Mouse (Mus musculus) embryo, embryonic 11 days (tissue): Measurements from ENCODE around the gene Cd46.

ENCODE experiments used
- DNase-seq: peaks from one replicate; pipeline ENCODE4 v3.0.0-alpha.2; 2015

Gene Cd46

DNA sequence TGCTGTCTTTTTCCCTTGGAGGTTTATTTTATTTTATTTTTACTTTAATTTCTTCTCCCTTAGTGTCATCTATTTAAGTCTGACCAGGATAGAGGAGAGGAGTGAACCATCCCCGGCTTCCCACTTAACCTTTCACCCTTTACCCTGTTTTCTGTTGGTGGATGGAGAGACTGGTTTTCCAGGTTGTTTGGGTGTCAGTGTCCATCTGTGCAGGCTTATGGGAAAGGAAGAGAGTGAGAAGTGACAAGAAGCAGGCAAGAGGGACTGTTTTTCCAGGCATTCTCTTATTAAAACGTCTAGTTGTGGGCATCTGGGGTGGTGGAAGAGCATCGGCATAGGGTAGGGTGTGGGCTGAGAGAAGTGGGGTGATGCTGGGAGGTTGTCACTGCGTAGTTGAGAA lies 74.4 kb downstream of the Cd46 start:
- no peak for DNase-seq

DNA sequence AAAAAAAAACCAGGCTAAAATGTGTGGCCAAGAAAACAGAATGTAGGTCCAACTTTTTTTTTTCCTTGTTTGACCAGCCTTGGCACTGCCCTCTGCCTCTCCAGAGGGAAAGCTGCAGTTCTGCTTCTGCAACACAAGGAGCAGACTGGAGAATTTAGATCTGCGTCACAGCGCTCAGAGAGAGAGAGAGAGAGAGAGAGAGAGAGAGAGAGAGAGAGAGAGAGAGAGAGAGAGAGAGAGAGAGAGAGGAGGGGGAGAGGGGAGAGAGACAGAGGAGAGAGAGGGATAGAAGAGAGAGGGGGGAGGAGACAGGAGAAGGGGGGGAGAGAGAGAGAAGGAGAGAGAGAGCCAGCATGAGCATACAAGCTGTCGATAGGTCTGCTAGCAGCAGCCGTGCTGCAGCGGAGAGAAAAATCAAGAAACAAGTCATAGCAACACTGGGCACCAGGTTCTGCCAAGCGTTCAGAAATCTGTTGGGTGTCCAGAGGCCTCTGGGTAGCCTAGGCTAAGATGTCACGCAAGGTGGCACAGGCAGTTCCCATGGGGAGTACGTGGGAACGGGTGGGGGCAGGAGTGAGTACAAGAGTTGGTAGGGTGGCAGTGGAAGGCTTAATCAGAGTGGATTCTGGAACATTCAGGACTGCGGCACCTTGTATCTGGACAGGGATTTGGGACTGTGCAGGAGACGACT lies 75.1 kb downstream of the Cd46 start:
- peak; percentile 35 for DNase-seq

DNA sequence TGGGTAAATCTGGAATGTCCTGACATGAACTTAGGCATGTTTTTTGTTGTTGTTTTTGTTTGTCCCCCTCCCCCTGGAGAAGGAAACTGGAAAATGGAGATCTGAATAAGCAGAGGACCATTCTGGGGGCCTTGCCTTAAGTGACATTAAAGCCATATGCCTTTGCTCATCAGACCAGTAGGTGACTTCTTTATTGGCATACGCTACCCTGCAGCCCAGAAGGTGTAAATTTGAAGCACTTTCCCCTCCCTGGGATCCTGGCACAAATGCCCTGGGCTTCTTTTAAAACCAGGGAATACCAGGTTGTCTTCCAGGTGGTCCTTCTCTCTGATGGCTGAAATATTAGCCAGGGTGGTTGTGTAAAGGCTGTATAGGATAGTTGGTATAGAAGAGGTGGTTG lies 76.8 kb downstream of the Cd46 start:
- no peak for DNase-seq

DNA sequence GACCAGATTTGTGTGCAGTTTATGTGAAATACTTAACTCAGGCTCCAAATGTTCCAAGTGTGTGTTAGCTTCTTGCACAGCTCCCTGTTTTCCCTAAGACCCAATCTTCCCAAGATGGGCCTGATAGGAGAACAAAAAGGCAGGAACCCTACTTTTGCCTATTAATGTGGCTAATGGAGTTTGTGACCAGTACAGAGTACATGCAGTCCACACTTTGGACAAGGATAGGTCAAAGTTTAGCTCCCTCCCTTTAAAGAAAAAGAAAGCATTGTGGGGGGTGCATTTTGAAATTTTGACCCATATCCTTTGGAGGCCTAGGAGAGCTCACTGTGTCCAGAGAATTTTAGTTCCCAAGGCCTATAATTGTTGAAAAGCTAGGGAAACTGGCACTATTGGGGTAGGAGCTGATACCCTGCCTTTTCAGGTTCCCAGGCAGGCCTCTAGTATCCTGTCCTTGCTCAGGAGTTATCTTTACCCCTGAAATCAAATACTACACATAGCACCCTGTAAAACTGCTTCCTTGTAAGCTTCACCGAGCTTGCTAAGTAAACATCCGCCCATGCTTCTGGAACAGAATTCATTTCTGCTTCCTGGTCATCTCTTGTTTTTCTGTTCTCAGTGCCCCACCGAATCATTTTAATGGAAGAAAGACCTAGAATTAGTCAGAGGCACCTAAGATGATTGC lies 77.7 kb downstream of the Cd46 start:
- no peak for DNase-seq

DNA sequence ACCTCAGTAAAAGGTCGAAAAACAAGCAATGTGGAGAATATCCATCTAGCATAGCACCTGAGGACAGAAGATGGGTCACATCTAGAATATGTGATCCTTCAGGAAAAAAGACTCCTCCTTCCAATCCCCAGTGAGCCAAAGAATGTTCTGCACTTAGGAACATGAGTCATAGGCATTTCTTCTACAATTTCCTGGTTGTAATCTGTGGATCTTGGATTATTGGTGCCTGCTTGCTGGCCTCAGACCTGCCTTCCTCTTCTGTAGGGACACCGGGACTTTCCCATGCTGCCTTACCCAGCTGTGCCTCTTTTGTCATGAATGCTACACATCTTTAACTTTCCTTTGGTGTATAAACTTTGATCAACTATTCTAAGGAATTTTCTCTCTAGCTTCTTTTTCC lies 79.5 kb downstream of the Cd46 start:
- no peak for DNase-seq

DNA sequence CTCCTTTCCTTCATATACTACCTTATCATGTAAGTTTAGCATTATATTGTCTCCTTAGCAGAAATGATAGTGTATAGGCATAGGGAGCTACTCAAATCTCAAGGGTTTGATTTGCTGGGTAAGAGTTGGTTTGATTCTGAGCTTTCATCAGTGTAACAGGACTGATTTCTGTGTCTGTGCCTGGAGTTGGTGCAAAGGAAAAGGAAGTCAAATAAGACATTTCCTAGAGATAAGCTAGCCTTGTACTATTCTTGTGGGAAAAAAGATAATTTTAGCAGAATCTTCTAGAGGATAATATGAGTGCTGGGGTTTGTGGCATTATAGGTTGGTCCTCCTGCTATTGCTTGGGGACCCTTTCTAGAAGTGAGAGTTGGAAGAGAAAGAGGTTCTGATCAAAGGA lies 85.8 kb downstream of the Cd46 start:
- DNase-seq, result no peak

DNA sequence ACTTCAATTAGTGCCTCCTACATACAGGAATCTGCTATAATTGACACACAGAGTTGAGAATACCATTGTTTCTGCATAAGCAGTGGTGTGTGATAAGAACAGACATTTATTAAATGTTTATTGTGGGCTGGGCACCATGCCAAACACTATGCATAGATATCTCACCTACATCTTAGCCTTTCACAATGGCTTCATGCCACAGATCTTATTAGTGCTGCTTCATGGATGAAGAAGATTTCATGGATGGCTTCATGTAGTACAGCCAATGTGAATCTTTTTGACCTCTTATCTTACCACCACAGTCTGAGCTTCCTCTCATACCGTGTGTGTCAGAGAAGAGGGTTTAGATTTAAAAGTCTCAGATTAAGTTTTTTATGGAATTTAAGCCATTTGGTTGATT lies 87.9 kb downstream of the Cd46 start:
- DNase-seq, result no peak

DNA sequence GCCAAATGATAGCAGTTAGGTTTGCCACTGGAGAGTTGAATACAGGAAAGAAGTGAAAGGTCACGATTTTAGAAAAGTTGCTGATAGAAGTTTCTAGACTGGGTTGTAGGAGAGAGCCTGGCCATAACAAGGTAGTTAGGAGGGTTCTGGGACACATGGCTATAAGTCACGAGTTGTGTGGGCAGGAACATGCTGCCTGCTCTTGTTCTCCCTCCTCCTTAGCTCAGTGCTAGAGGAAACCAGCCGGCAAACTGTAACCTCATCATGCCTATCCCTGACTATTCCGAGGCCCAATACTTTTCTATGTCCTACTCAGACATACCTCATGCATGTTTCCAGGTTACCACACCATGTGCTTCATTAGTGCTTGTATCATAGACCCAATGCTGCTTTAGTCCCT lies 88.7 kb downstream of the Cd46 start:
- DNase-seq, result no peak

DNA sequence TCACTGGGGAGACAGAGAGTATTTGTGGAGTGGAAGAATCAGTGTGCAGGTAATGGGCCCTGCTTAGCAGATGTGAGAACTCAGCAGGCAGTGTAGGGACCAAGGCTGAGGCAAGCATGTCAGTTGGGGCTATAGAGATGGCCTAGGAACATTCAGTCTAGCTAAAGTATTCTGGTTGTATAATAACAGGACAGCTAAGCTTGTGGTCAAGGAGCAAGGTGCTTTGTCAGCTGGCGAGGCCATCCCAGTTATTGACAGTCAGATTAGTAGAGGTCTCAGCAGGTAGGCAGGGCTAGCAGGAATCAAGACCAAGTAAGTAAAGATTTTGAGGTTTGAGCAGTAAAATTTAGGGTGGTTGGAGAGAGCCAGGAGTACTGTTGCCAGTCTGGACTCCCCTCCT lies 93.7 kb downstream of the Cd46 start:
- no peak for DNase-seq

DNA sequence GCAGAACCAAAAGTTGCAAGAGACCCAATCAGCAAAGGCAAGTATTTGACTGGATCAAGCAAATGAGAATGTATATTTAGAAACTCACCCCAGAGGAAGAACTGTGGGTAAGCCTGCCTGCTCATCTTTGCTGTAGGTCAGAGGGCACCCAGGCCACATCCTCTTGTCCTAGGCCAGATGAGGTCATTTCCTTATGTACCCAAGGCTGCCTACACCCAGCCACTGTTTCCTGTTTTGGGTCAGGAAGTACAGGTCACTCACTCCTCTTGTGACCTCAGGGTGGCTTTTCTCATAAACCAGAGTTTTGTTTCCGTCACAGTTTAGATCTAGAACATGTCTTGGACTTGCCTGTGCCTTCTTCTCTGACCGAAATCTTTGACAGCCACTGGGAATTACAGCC lies 96.9 kb downstream of the Cd46 start:
- peak; percentile 5 for DNase-seq

DNA sequence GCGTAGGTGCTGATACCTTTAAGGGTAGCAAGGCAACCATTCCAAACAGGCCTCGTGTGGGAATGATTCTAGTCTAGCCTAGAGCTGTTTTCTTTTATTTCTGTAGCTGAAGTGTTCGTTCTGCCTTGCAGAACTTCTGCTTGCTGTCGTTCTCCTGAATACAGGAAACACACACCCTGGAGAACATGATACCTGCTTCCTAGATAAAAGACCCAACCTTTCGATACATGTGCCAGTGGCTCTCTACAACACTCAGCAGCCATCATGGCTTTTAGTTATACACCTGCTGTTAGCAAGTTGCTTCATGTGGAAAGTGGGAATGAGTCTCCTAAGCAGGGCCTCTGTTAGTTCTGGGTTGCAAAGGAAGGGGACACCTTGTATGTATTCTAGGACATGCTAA lies 97.8 kb downstream of the Cd46 start:
- no peak for DNase-seq

DNA sequence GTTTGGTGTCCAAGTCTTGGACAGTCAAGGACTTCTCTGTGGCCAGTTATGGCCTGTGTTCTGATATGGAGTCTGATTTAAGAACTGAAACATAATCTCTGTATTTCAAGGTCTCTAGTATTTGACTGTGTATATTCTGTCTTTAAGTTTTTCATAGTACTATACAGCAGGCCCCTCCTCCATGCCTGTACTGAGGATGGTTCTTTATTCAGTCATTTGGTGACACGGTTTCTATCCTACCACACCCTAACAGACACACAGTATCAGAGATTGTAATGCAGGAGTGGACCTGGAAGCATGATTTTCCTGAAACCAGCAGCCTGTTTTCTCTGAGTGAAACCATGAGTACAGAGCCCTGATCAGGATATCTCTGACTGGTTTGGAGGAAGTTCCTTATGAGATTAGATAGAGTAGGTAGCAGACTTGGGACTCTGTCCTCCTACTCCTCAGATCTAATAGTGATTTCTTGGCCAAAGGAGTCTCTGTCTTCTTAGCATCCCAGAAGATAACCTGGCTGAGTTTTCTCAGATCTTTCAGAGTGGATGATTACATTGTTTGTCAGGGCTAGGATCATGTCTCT lies 98.5 kb downstream of the Cd46 start:
- DNase-seq, result no peak

DNA sequence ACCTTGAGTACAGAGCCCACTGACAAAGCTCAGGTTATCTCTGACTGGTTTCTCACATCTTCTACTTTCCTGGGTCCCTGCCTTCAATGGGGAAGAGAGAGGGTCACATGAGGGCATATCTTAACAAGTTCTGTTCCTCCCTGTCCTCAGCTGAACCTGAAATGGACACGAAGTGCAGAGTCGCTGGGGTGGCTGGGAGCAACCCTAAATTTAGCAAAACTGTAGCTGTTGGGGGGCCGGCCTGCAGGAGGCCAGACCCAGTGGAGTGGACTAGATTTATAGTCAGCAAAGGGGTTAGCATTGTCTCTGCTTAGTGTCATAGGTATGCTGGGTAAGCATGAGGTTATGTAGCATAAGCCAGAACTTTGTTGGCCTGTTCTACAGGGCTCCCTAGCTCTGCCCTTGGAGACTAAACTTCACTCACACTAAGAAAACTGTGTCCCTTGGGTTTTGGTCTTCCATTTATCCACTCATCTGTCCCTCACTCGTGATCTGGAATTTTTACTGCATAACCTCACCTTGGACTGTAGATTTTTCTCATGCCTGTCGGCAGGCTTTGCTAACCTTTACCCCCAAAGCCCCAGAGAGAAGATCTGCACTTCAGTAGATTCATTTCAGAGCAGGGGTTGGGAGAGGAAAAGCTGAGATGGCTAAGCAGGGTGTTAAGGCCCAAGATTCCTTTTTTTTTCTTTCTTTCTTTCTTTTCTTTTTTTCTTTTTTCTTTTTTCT lies 99.3 kb downstream of the Cd46 start:
- no peak for DNase-seq

DNA sequence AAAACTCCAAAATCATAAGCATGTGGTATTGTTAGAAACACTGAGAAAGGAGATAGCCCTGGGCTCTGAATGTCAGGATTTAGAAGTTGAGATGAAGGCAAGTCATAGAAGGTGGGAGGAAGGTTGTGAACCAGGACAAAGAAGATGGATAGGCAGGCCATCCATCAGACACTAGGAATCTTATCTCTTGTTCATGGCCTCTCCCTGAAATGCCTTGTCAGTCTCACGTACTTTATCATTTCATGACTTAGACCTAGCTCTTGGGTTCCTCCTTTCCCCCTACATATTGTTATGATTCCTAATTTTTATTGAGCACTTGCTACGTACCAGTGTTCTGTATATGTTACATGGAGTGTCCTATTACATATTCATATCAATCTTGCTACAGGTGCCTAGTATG lies 100.4 kb downstream of the Cd46 start:
- DNase-seq, result no peak

DNA sequence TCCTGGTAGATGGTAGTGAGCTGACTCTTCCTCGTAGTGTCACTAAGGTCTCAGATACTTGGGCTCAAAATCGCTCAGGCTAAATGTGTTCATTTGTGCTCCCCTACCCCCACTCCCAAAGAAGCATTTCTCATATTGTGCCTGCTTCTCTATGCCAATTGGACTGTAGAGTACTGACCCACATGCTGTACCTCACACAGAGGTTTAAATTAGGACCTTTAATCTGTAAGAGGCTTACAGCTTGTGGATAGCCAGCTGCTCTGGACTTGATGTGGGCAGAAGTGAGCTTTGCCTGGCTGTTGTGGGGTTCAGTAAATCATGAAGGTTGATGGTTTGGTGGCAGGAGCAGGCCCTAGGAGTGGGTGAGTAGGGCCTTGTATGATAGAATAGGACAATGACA lies 101.1 kb downstream of the Cd46 start:
- DNase-seq, result no peak

DNA sequence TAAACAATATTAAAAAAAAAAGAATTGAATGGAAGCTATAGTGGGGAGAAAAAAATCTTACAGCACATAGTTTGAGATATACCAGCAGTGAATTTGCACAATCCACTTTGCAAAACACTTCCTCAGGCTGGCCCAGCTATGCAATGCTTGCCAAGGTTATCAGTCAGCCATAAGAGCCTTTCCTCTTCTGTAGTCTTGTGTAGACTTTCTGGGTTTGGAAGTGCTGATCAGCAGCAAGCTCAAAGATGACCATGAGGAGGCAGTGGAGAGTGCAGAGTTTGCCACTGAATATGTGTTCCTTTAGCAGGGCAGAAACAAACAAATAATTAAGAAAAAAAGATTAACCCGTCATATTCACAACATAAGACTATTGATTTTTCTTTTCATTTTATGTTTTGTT lies 103.0 kb downstream of the Cd46 start:
- no peak for DNase-seq
